Mouse (Mus musculus): ENCODE data around the gene Zfp689. TPM values are rescaled to one million over a fixed set of nuclear protein-coding genes. Genes with fewer than 3 reads are reported as not detected.
"Not testable (repeated sequence)": the region's sequence is repeated elsewhere in the genome, so short reads cannot be mapped to it uniquely, and the experiment has no call there.

Zfp689 gene
- polyA plus RNA-seq, 1 experiment from 2014 or later: 16.3 TPM

DNA sequence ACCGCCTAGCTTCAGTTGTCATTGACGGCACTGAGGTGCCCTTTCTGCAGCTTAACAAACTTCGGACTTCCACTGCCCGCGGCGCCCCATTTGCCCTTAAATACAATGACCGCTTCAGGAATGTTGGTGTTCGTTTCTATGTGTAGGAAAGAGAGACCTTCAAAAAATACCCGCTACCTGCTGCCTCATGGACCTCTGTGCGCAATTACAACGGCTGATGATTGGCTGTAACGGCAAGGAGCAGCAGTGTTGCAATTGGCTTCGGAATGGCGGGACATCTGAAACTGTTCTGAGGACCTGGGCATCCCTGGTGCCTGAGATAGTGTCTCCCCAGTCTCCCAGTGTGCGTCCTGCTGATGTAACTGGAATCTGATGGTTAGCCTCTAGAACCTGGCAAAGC, 26.7 kb downstream of the Zfp689 start:
- Histone ChIP-seq H3K9me3 (replicated peaks) (no peaks in the 10 kb centered on the region), H3K4me2 (replicated peaks) (peak overlapping the region; percentile 99), H3K4me1 (peaks cover 9% of the 10 kb centered on the region), H3K36me3 (peaks cover 15% of the 10 kb centered on the region), H3K9ac (peak overlapping the region; percentile 80), H3K4me3 (peak overlapping the region; percentile 61), H3K27ac (no peak overlapping the region), H3K27me3 (peaks cover 12% of the 10 kb centered on the region)
- peak; percentile 69 for ATAC-seq (ENCODE audit: low FRiP score)
- 2% methylated on average over 15 of the region's 15 CpGs for WGBS

DNA sequence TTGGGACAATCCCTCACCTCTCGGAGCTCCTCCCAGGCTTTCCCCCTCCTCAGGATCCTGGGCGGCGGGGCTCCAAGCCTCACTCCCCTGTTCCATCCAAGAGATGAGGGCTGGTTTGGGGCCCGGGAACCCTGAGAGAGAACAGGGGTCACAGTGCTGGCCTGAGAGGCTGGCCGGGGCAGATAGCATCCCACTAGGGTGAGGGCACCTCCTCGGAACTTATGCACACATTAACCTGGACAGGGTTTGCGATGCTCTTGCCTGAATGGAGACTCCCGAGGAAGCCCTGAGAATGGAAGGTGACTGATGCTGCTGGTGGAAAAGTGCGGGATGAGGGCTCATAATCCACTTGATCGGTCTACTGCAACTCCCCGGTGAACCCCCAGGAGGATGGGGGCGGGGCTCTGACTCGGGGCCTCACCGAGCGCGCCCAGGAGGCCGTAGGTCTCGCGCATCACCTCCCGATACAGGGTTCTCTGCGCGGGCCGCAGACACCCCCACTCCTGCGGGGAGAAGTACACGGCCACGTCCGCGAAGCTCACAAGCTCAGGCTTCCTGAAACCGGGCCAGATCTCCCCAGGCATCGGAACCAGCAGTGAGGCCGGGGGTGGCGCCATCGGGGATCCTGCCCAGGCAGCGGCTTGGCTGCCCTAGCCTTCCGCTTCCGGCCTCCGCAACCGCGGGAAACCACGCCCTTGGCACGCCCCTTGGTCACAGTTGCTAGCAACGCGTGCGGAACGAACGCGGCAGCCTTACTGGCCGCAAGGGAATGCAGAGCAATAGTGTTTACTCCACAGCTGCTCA, 27.4 kb downstream of the Zfp689 start, which contains the start of gene Zfp688:
Zfp688 (minus strand) TSS at position 681 of the 804 bp plus-strand sequence.
- peaks cover 9% of the 10 kb centered on the region for H3K4me1 ChIP-seq
- WGBS: under 1% methylated on average over 48 of the region's 48 CpGs
- H3K9me3 ChIP-seq (replicated peaks): no peaks in the 10 kb centered on the region
- H3K27me3 ChIP-seq: peaks cover 12% of the 10 kb centered on the region
- H3K4me2 ChIP-seq (replicated peaks): peak within 1 kb of the TSS; percentile 99
- H3K36me3 ChIP-seq: peaks cover 15% of the 10 kb centered on the region
- H3K4me3 ChIP-seq: peak within 1 kb of the TSS; percentile 61
- H3K27ac ChIP-seq: peak within 1 kb of the TSS; percentile 36
- peak; percentile 92 for ATAC-seq (ENCODE audit: low FRiP score)
- H3K9ac ChIP-seq: peak within 1 kb of the TSS; percentile 80

DNA sequence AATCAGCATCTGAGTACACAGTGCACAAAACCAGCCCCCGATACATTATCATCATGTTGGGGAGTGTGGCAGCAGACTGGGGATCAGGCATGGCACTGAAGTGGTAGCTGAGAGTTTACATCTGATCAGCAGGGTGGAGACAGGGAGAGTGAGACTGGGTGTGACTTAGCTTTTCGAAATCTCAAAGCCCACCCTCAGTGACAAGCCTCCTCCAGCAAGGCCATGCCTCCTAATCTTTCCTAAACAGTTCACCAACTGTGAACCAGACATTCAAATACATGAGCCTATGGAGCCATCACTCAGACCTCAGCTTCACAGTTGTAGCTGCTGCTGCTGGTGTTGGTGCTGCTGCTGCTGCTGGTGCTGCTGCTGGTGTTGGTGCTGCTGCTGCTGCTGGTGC, 37.5 kb downstream of the Zfp689 start:
- Histone ChIP-seq H3K4me3 (no peak overlapping the region), H3K9me3 (replicated peaks) (no peaks in the 10 kb centered on the region), H3K27ac (no peak overlapping the region), H3K4me2 (replicated peaks) (no peak overlapping the region), H3K4me1 (no peaks in the 10 kb centered on the region), H3K36me3 (no peaks in the 10 kb centered on the region), H3K9ac (no peak overlapping the region), H3K27me3 (no peaks in the 10 kb centered on the region)
- ATAC-seq (ENCODE audit: low FRiP score): no peak
- WGBS: 77% methylated on average over 2 of the region's 2 CpGs

GRCm38 (mm10) chr7:127406002-127406987, 42.7 kb downstream of the Zfp689 start, which contains the start of gene Zfp764:
Gene Zfp764, minus strand, starts transcription at chr7:127406822.
- 6% methylated on average over 40 of the region's 40 CpGs for WGBS
- peak; percentile 82 for ATAC-seq (ENCODE audit: low FRiP score)
- not testable (repeated sequence) for H3K4me1 ChIP-seq; H3K9me3 ChIP-seq (replicated peaks); H3K36me3 ChIP-seq; H3K27me3 ChIP-seq
- Histone ChIP-seq H3K9ac (peak within 1 kb of the TSS; percentile 72), H3K4me3 (peak within 1 kb of the TSS; percentile 54), H3K27ac (peak within 1 kb of the TSS; percentile 80), H3K4me2 (replicated peaks) (peak within 1 kb of the TSS; percentile 91)

DNA sequence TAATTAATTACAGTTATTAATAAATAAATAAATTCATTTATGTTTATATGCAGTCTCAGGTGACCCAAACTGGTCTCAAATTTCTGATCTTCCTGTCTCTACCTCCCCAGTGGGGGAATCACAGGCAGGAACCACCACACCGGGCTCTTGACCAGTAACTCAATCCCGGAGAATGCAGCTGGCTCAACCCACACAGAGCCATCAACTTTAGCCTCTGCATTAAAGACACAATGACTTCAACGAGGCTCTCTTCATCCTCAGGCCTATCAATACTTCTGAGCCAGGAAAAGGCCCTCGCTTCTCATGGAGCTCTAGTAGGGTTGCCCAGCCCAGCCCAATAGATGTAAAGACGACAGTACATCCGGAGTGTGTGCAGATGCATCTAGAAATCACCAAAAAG, 44.9 kb downstream of the Zfp689 start:
- not testable (repeated sequence) for H3K4me3 ChIP-seq; H3K27me3 ChIP-seq; H3K4me1 ChIP-seq; H3K27ac ChIP-seq; H3K4me2 ChIP-seq (replicated peaks); H3K36me3 ChIP-seq; H3K9ac ChIP-seq; H3K9me3 ChIP-seq (replicated peaks); ATAC-seq (ENCODE audit: low FRiP score)
- 94% methylated on average over 6 of the region's 6 CpGs for WGBS

DNA sequence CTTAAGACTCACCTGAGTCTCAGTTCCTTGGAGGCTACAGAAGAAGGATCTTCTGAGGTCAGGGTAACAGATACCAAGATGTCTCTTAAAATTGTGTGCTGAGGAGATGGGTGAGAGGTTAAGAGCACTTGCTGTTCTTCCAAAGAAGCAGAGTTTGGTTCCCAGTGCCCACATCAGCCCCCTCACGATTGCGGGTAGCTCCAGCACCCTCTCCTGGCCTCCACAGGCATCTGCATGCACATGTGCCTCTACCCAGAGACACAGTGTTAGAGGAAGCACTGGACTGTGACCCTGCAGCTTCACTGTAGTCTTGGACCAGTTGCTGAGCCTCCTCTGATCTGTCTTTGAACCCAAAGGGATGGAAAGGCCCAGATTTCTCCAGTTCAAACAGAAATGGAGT, 46.0 kb downstream of the Zfp689 start:
- ATAC-seq (ENCODE audit: low FRiP score): no peak

GRCm38 (mm10) chr7:127400355-127400754, 48.6 kb downstream of the Zfp689 start:
- Histone ChIP-seq H3K4me1 (no peaks in the 10 kb centered on the region), H3K4me3 (no peak overlapping the region), H3K9ac (no peak overlapping the region), H3K9me3 (replicated peaks) (no peaks in the 10 kb centered on the region), H3K4me2 (replicated peaks) (no peak overlapping the region), H3K36me3 (no peaks in the 10 kb centered on the region), H3K27ac (no peak overlapping the region), H3K27me3 (peaks cover 2% of the 10 kb centered on the region; the same call in 1 of the 2 replicates)
- no peak for ATAC-seq (ENCODE audit: low FRiP score)
- WGBS: 67% methylated on average over 3 of the region's 3 CpGs

More for the DNA sequence above, 46.0 kb downstream of the Zfp689 start:
- H3K9ac ChIP-seq: no peak overlapping the region
- H3K4me1 ChIP-seq: peaks cover 6% of the 10 kb centered on the region
- no peak overlapping the region for H3K4me2 ChIP-seq (replicated peaks)
- WGBS: 54% methylated on average over 2 of the region's 2 CpGs
- H3K27me3 ChIP-seq: peaks cover 2% of the 10 kb centered on the region; the same call in 1 of the 2 replicates
- H3K36me3 ChIP-seq: no peaks in the 10 kb centered on the region
- H3K9me3 ChIP-seq (replicated peaks): no peaks in the 10 kb centered on the region
- H3K27ac ChIP-seq: no peak overlapping the region
- H3K4me3 ChIP-seq: no peak overlapping the region

- ATAC-seq (ENCODE audit: low FRiP score): peak; percentile 12; the same call in 1 of the 2 replicates
- H3K9me3 ChIP-seq (replicated peaks): no peaks in the 10 kb centered on the region
- 31% methylated on average over 7 of the region's 7 CpGs for WGBS
- H3K27me3 ChIP-seq: no peaks in the 10 kb centered on the region
- H3K4me3 ChIP-seq: peak overlapping the region; percentile 70
- peak overlapping the region; percentile 88 for H3K27ac ChIP-seq
- H3K4me2 ChIP-seq (replicated peaks): peak overlapping the region; percentile 88
- peaks cover 8% of the 10 kb centered on the region for H3K36me3 ChIP-seq
- peak overlapping the region; percentile 13 for H3K9ac ChIP-seq
- H3K4me1 ChIP-seq: peaks cover 11% of the 10 kb centered on the region
Observed at GRCm38 (mm10) chr7:127393944-127394333, 55.0 kb downstream of the Zfp689 start.

DNA sequence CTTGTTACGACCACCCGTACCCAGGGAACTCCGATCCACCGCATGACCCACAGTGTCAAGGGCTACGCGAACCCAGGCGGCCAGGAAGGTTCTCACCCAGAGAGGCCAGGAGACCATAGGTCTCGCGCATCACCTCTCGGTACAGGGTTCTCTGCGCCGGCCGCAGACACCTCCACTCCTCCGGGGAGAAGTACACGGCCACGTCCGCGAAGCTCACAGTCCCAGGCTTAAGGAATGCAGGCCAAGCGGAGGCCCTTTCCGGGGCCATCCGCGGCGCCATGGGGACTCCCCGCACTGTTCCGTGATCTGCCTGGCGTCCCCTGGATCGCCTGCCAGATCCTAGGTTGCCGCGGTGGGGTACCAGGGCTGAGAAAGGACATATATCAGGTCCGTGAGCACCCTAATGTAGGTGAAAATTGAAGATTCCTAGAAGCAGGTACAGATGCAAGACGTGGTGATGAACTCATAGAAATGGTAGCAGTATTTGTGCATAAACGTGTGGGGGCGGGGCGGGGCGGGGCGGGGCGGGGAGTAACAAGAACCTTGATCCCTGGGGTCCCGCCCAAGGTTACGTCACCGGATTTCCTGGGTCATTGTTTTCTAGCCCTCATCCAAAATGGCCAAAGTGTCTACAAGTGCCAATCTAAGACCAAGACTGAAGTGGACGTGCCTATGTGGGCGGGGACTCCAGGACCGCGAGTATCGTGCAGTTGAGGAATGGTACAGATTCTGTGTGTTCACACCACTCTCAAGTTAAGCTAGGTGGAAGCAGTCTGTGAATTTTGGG, 55.6 kb downstream of the Zfp689 start, which contains the start of gene E430018J23Rik:
E430018J23Rik (minus strand) TSS at position 473 of the 787 bp plus-strand sequence.
- H3K27me3 ChIP-seq: no peaks in the 10 kb centered on the region
- H3K9ac ChIP-seq: peak within 1 kb of the TSS; percentile 85
- WGBS: under 1% methylated on average over 45 of the region's 45 CpGs
- peak within 1 kb of the TSS; percentile 70 for H3K4me3 ChIP-seq
- H3K27ac ChIP-seq: peak within 1 kb of the TSS; percentile 88
- peak within 1 kb of the TSS; percentile 88 for H3K4me2 ChIP-seq (replicated peaks)
- no peaks in the 10 kb centered on the region for H3K9me3 ChIP-seq (replicated peaks)
- peaks cover 8% of the 10 kb centered on the region for H3K36me3 ChIP-seq
- H3K4me1 ChIP-seq: peaks cover 11% of the 10 kb centered on the region
- peak; percentile 91 for ATAC-seq (ENCODE audit: low FRiP score)

DNA sequence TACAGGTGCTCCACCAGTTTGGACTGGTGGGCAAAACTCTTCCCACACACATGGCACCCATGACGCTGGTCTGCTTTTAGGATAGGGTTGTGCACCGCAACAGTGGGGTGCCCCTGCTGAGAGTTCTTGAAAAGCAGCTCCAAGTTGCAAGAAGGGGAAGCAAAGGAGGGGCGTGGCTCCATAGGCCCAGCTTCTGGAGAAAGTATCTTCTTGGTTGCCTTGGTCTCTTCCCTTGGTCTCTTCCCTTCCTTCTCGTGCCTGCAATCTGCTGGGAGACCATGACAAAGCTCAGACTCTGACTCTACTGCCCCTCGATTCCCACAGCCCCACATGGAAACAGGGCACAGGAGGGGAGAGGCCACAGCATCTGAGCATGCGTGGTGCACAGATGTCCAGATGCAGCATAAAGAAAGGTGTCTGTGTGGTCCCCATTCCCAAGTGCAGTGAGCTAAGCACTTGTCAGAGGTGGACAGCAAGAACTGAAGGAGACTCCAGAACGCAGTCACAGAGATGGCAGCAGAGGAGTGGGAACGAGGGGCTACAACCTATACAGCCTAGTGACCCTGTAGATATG, 56.6 kb downstream of the Zfp689 start:
- peaks cover 11% of the 10 kb centered on the region for H3K4me1 ChIP-seq
- H3K9me3 ChIP-seq (replicated peaks): no peaks in the 10 kb centered on the region
- 88% methylated on average over 8 of the region's 8 CpGs for WGBS
- peak overlapping the region; percentile 85 for H3K9ac ChIP-seq
- H3K36me3 ChIP-seq: peaks cover 8% of the 10 kb centered on the region
- ATAC-seq (ENCODE audit: low FRiP score): no peak
- peak overlapping the region; percentile 88 for H3K4me2 ChIP-seq (replicated peaks)
- no peaks in the 10 kb centered on the region for H3K27me3 ChIP-seq
- peak overlapping the region; percentile 70 for H3K4me3 ChIP-seq
- no peak overlapping the region for H3K27ac ChIP-seq

Data from hindbrain, embryonic 12.5 days (tissue).